Mouse (Mus musculus): ENCODE results near the gene Prss28.

The Prss28 gene

GRCm38 (mm10) chr17:25345462-25345861 is 37.0 kb downstream of the Prss28 start, which contains the start of gene Tpsab1:
Gene Tpsab1, minus strand, starts transcription at chr17:25345562.
- no peak for DNase-seq

- DNase-seq: no peak
Measured at GRCm38 (mm10) chr17:25361291-25361690, 52.8 kb downstream of the Prss28 start.

Data from right cerebral cortex, postnatal 14 days (tissue).